Mouse (Mus musculus) sigmoid colon, adult 10 weeks (tissue): ENCODE measurements around the gene Zfp958. TPM values are rescaled to one million over a fixed set of nuclear protein-coding genes. Genes with fewer than 3 reads are reported as not detected.

ENCODE experiments used
- polyA plus RNA-seq: library from polyadenylated mRNA; stranded (reverse); fragments of 350-450 nt; fragmentation: Illumina TruSeq; extraction: RNeasy Lipid Tissue Mini Kit (QIAGEN cat#74804); gene quantifications from one replicate; pipeline ENCODE4 v1.2.3, GENCODE M21; 2014; ENCODE audit warnings: low read depth, low replicate concordance

Gene Zfp958
- polyA plus RNA-seq = 74.4 TPM

GRCm38 (mm10) chr8:4612932-4613853 is at the start of gene Zfp958:
Gene Zfp958 (plus strand): TSS chr8:4613167.

Other genes with a start within 250 kb of the Zfp958 start
- gene Cers4, start 120.1 kb upstream of the Zfp958 start, polyA plus RNA-seq = 38.3 TPM
- gene Shcbp1, start 166.4 kb downstream of the Zfp958 start, polyA plus RNA-seq = 17.5 TPM